Mouse (Mus musculus) olfactory bulb, adult 2 months (tissue): Measurements from ENCODE around the gene Car10.

Experiments
- CTCF ChIP-seq: fragments of 200-500 bp; IDR thresholded peaks from 2 replicates; pipeline ENCODE4 v1.5.1; 2012; ENCODE audit warnings: low read depth, mild to moderate bottlenecking, low read length, moderate library complexity; ENCODE audit not compliant: insufficient read depth
- POLR2A ChIP-seq: fragments of 200-500 bp; IDR thresholded peaks from 2 replicates; pipeline ENCODE4 v1.6.1; 2012; ENCODE audit warnings: mild to moderate bottlenecking, low read depth, low read length, moderate library complexity; ENCODE audit not compliant: insufficient read depth

GRCm38 (mm10) chr11:93128481-93128880 is 30.7 kb downstream of the Car10 start:
- no peak for TF ChIP-seq CTCF
- no peak for TF ChIP-seq POLR2A
